13 mouse cellular contexts compared by ENCODE assay signal in the genomic region with DNA sequence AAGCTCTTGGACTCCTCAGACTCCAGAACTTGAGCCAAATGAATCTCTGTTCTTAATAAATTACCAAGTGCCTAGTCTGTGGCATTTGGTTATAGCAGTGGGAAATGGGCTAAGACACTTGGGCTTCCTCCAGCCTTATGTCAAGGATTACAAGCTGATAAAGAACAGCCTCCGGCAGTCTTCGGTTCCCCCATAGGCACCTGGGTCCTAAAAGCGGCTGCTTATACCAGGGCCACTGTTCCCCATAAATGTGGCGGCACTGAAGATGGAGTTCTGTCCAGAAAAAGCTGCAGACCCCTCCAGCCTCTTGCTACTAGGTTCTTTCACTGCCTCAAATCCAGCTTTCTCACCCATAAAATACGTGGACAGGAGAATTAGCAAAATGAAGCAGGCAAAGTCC.
DNase-seq lines count a peak whose midpoint lies in the region; ATAC-seq and TF ChIP-seq lines count a peak whose summit lies in the region.
"Had no signal": no experiment of that assay in that cellular context is flagged by ENCODE, and none has a peak within 500 bp of the region (broad histone marks: within the 10 kb centered on the region; RNA-seq: fewer than 3 reads in every experiment).

No protein-coding gene starts in this region.

- H3K4me1 ChIP-seq in forebrain, embryonic 11.5 days (replicated peaks; ENCODE audit: control insufficient read depth, insufficient read depth, low read length) = peaks cover 18% of the 10 kb centered on the region; the same call in 1 of the 2 replicates
- peaks cover 34% of the 10 kb centered on the region for H3K4me1 ChIP-seq in hindbrain, embryonic 14.5 days (replicated peaks; ENCODE audit: control insufficient read depth, insufficient read depth, low read length)
- peaks cover 40% of the 10 kb centered on the region for H3K4me1 ChIP-seq in midbrain, embryonic 14.5 days (ENCODE audit: control insufficient read depth, insufficient read depth, low read length)
- no peaks in the 10 kb centered on the region for H3K4me1 ChIP-seq in heart, embryonic 11.5 days (ENCODE audit: control insufficient read depth, insufficient read depth, low read length)
- H3K4me1 ChIP-seq: stomach, embryonic 15.5 days had no signal

- DNase-seq in brain, adult 2 months (ENCODE audit: low read depth, low spot score) = peak; percentile 33
- DNase-seq in forebrain, embryonic 11.5 days (ENCODE audit: low spot score) = peak; percentile 59
- no peak for DNase-seq in hindbrain, embryonic 14.5 days (ENCODE audit: low spot score)
- peak; percentile 65 for DNase-seq in midbrain, embryonic 14.5 days
- no peak for DNase-seq in left cerebral cortex, adult 2 months (ENCODE audit: extremely low spot score in 1 of 2, low spot score in 2 of 2)
- no peak for DNase-seq in adipocyte (ENCODE audit: low spot score)
- DNase-seq in layer of hippocampus, adult 11-12 months (ENCODE audit: low spot score) = no peak
- DNase-seq: cerebellum, adult 18-20 months; thymus, postnatal 25 days had no signal

- peak overlapping the region; percentile 16; the same call in 1 of the 2 replicates for H3K9ac ChIP-seq in forebrain, embryonic 11.5 days (ENCODE audit: low read length)
- 0 out of 2 replicates have a peak overlapping the region, but pooled peaks have one; percentile 35 for H3K9ac ChIP-seq in hindbrain, embryonic 14.5 days
- no peak overlapping the region for H3K9ac ChIP-seq in midbrain, embryonic 14.5 days (replicated peaks; ENCODE audit: low read length)
- no peak overlapping the region for H3K9ac ChIP-seq in heart, embryonic 11.5 days (ENCODE audit: low read depth, low read length)
- H3K9ac ChIP-seq: stomach, embryonic 15.5 days had no signal

- H3K27me3 ChIP-seq in forebrain, embryonic 11.5 days (ENCODE audit: control insufficient read depth, insufficient read depth, low read length) = no peaks in the 10 kb centered on the region
- no peaks in the 10 kb centered on the region for H3K27me3 ChIP-seq in hindbrain, embryonic 14.5 days (ENCODE audit: control insufficient read depth, insufficient read depth, low read length)
- H3K27me3 ChIP-seq in midbrain, embryonic 14.5 days (ENCODE audit: control insufficient read depth, insufficient read depth, low read length) = no peaks in the 10 kb centered on the region
- no peaks in the 10 kb centered on the region for H3K27me3 ChIP-seq in heart, embryonic 11.5 days (ENCODE audit: control insufficient read depth, insufficient read depth, low read length)
- H3K27me3 ChIP-seq: stomach, embryonic 15.5 days had no signal

- no peaks in the 10 kb centered on the region for H3K36me3 ChIP-seq in forebrain, embryonic 11.5 days (ENCODE audit: control insufficient read depth, insufficient read depth, low read length)
- H3K36me3 ChIP-seq in hindbrain, embryonic 14.5 days (replicated peaks; ENCODE audit: control insufficient read depth, insufficient read depth) = no peaks in the 10 kb centered on the region
- no peaks in the 10 kb centered on the region for H3K36me3 ChIP-seq in midbrain, embryonic 14.5 days (ENCODE audit: control insufficient read depth, insufficient read depth, low read length)
- H3K36me3 ChIP-seq in heart, embryonic 11.5 days (ENCODE audit: control insufficient read depth, insufficient read depth, low read length) = no peaks in the 10 kb centered on the region
- H3K36me3 ChIP-seq: G1E; stomach, embryonic 15.5 days had no signal

- ATAC-seq in forebrain, embryonic 11.5 days (replicated peaks; ENCODE audit: low FRiP score) = peak; percentile 22; the same call in 1 of the 2 replicates
- no peak for ATAC-seq in hindbrain, embryonic 14.5 days (ENCODE audit: low FRiP score)
- ATAC-seq in midbrain, embryonic 14.5 days (ENCODE audit: low FRiP score, low TSS enrichment) = peak; percentile 46; the same call in 1 of the 2 replicates
- no peak for ATAC-seq in heart, embryonic 11.5 days (replicated peaks; ENCODE audit: insufficient number of reproducible peaks, low FRiP score, low TSS enrichment)

- peaks cover 4% of the 10 kb centered on the region; the same call in 1 of the 2 replicates for H3K9me3 ChIP-seq in forebrain, embryonic 11.5 days (ENCODE audit: control insufficient read depth, low read length)
- H3K9me3 ChIP-seq in hindbrain, embryonic 14.5 days (ENCODE audit: control insufficient read depth, low read length) = no peaks in the 10 kb centered on the region
- no peaks in the 10 kb centered on the region for H3K9me3 ChIP-seq in midbrain, embryonic 14.5 days (ENCODE audit: control insufficient read depth, low read length)
- peaks cover 3% of the 10 kb centered on the region; the same call in 1 of the 2 replicates for H3K9me3 ChIP-seq in heart, embryonic 11.5 days (replicated peaks; ENCODE audit: control insufficient read depth, low read length)
- H3K9me3 ChIP-seq: G1E; stomach, embryonic 15.5 days had no signal

- TF ChIP-seq CTCF in left cerebral cortex, adult 2 months (IDR thresholded peaks at IDR 0.05) = no peak

- 7% methylated on average over 5 of the region's 5 CpGs for WGBS in forebrain, embryonic 11.5 days
- WGBS in hindbrain, embryonic 14.5 days = 14% methylated on average over 5 of the region's 5 CpGs
- WGBS in midbrain, embryonic 14.5 days = 8% methylated on average over 5 of the region's 5 CpGs
- 39% methylated on average over 5 of the region's 5 CpGs for WGBS in heart, embryonic 11.5 days (ENCODE audit: insufficient replicate concordance)

- H3K27ac ChIP-seq in forebrain, embryonic 11.5 days (ENCODE audit: low read depth, low read length) = peak overlapping the region; percentile 85
- H3K27ac ChIP-seq in hindbrain, embryonic 14.5 days = peak overlapping the region; percentile 93
- peak overlapping the region; percentile 94 for H3K27ac ChIP-seq in midbrain, embryonic 14.5 days (replicated peaks; ENCODE audit: low read depth, low read length)
- no peak overlapping the region for H3K27ac ChIP-seq in left cerebral cortex, adult 2 months
- H3K27ac ChIP-seq in heart, embryonic 11.5 days (ENCODE audit: low read depth, low read length) = no peak overlapping the region
- H3K27ac ChIP-seq: heart, embryonic 10.5 days; stomach, embryonic 15.5 days had no signal

- intact Hi-C loops in left cerebral cortex, adult 2 months (cut with DNase I) = no loop called here

- no peak overlapping the region for H3K4me3 ChIP-seq in forebrain, embryonic 11.5 days (ENCODE audit: low read depth, low read length)
- no peak overlapping the region for H3K4me3 ChIP-seq in hindbrain, embryonic 14.5 days (replicated peaks; ENCODE audit: low read length)
- no peak overlapping the region for H3K4me3 ChIP-seq in midbrain, embryonic 14.5 days (replicated peaks; ENCODE audit: low read depth, low read length)
- H3K4me3 ChIP-seq in left cerebral cortex, adult 2 months = no peak overlapping the region
- H3K4me3 ChIP-seq in heart, embryonic 11.5 days (ENCODE audit: low read depth, low read length) = no peak overlapping the region
- H3K4me3 ChIP-seq: heart, embryonic 10.5 days; stomach, embryonic 15.5 days had no signal

- H3K4me2 ChIP-seq in forebrain, embryonic 11.5 days (ENCODE audit: low read depth, low read length, severe bottlenecking) = peak overlapping the region; percentile 26; the same call in 1 of the 2 replicates
- 0 out of 2 replicates have a peak overlapping the region, but pooled peaks have one; percentile 3 for H3K4me2 ChIP-seq in hindbrain, embryonic 14.5 days (replicated peaks)
- H3K4me2 ChIP-seq in midbrain, embryonic 14.5 days (ENCODE audit: low read length) = peak overlapping the region; percentile 24
- no peak overlapping the region for H3K4me2 ChIP-seq in heart, embryonic 11.5 days
- H3K4me2 ChIP-seq: stomach, embryonic 15.5 days had no signal

Comparison
In these comparisons a context has a peak if more than half of its experiments do, and no peak if none do; other contexts are left out.
1. DNase-seq: peak in brain, adult 2 months (single experiment), forebrain, embryonic 11.5 days (single experiment) and midbrain, embryonic 14.5 days (single experiment); none in hindbrain, embryonic 14.5 days (single experiment), left cerebral cortex, adult 2 months (0 of 2), adipocyte (single experiment) and layer of hippocampus, adult 11-12 months (single experiment).
2. ATAC-seq: peak in forebrain, embryonic 11.5 days (single experiment) and midbrain, embryonic 14.5 days (single experiment); none in hindbrain, embryonic 14.5 days (single experiment) and heart, embryonic 11.5 days (single experiment).
3. H3K27ac ChIP-seq: peak in forebrain, embryonic 11.5 days (single experiment), hindbrain, embryonic 14.5 days (single experiment) and midbrain, embryonic 14.5 days (single experiment); none in left cerebral cortex, adult 2 months (single experiment) and heart, embryonic 11.5 days (single experiment).
4. H3K9ac ChIP-seq: peak in forebrain, embryonic 11.5 days (single experiment) and hindbrain, embryonic 14.5 days (single experiment); none in midbrain, embryonic 14.5 days (single experiment) and heart, embryonic 11.5 days (single experiment).